Mouse (Mus musculus): ENCODE data around the gene Unc13a. TPM values are rescaled to one million over a fixed set of nuclear protein-coding genes. Genes with fewer than 3 reads are reported as not detected.

Gene Unc13a
- polyA plus RNA-seq, 1 experiment from 2014 or later: 16.7 TPM

GRCm38 (mm10) chr8:71657816-71658215, 13.7 kb downstream of the Unc13a start:
- no peak for ATAC-seq (ENCODE audit: low FRiP score, low read depth)
- 25% methylated on average over 9 of the region's 9 CpGs for WGBS
- peaks cover 13% of the 10 kb centered on the region; the same call in 1 of the 2 replicates for H3K36me3 ChIP-seq
- peaks cover 84% of the 10 kb centered on the region for H3K27me3 ChIP-seq (replicated peaks)
- 0 out of 2 replicates have a peak, but pooled peaks cover 9% of the 10 kb centered on the region for H3K4me1 ChIP-seq
- H3K4me2 ChIP-seq (replicated peaks): no peak overlapping the region
- no peak overlapping the region for H3K9ac ChIP-seq
- no peak overlapping the region for H3K27ac ChIP-seq
- no peak overlapping the region for H3K4me3 ChIP-seq
- no peaks in the 10 kb centered on the region for H3K9me3 ChIP-seq

- WGBS: 2% methylated on average over 24 of the region's 24 CpGs
- Histone ChIP-seq H3K9ac (no peak overlapping the region), H3K36me3 (peaks cover 27% of the 10 kb centered on the region), H3K4me1 (0 out of 2 replicates have a peak, but pooled peaks cover 9% of the 10 kb centered on the region), H3K27ac (no peak overlapping the region), H3K4me2 (replicated peaks) (peak overlapping the region; percentile 36), H3K27me3 (replicated peaks) (peaks cover 58% of the 10 kb centered on the region), H3K9me3 (no peaks in the 10 kb centered on the region), H3K4me3 (no peak overlapping the region)
- 0 out of 2 replicates have a peak, but pooled peaks have one; percentile 18 for ATAC-seq (ENCODE audit: low FRiP score, low read depth)
Measured at GRCm38 (mm10) chr8:71654600-71654999, 17.0 kb downstream of the Unc13a start.

- no peak for ATAC-seq (ENCODE audit: low FRiP score, low read depth)
- WGBS: 84% methylated on average over 9 of the region's 9 CpGs
- Histone ChIP-seq H3K4me3 (no peak overlapping the region), H3K36me3 (peaks cover 30% of the 10 kb centered on the region), H3K27me3 (replicated peaks) (no peaks in the 10 kb centered on the region; the same call in none of the 2 replicates), H3K4me1 (no peaks in the 10 kb centered on the region), H3K27ac (no peak overlapping the region), H3K4me2 (replicated peaks) (no peak overlapping the region), H3K9ac (no peak overlapping the region), H3K9me3 (no peaks in the 10 kb centered on the region)
Measured at GRCm38 (mm10) chr8:71645510-71645909, 26.0 kb downstream of the Unc13a start.

GRCm38 (mm10) chr8:71639318-71639717, 32.2 kb downstream of the Unc13a start:
- no peak for ATAC-seq (ENCODE audit: low FRiP score, low read depth)
- no peak overlapping the region for H3K27ac ChIP-seq
- WGBS: 92% methylated on average over 4 of the region's 4 CpGs
- H3K4me3 ChIP-seq: no peak overlapping the region
- H3K4me1 ChIP-seq: peaks cover 3% of the 10 kb centered on the region
- H3K4me2 ChIP-seq (replicated peaks): no peak overlapping the region
- no peak overlapping the region for H3K9ac ChIP-seq
- peaks cover 18% of the 10 kb centered on the region; the same call in 1 of the 2 replicates for H3K36me3 ChIP-seq
- H3K9me3 ChIP-seq: no peaks in the 10 kb centered on the region
- peaks cover 36% of the 10 kb centered on the region for H3K27me3 ChIP-seq (replicated peaks)

- H3K36me3 ChIP-seq: peaks cover 17% of the 10 kb centered on the region; the same call in 1 of the 2 replicates
- peaks cover 1% of the 10 kb centered on the region for H3K9me3 ChIP-seq
- no peak for ATAC-seq (ENCODE audit: low FRiP score, low read depth)
- H3K27ac ChIP-seq: no peak overlapping the region
- WGBS: 70% methylated on average over 6 of the region's 6 CpGs
- no peak overlapping the region for H3K9ac ChIP-seq
- H3K4me2 ChIP-seq (replicated peaks): no peak overlapping the region
- peaks cover 4% of the 10 kb centered on the region for H3K4me1 ChIP-seq
- H3K27me3 ChIP-seq (replicated peaks): peaks cover 46% of the 10 kb centered on the region
- no peak overlapping the region for H3K4me3 ChIP-seq
Measured at GRCm38 (mm10) chr8:71638321-71638720, 33.2 kb downstream of the Unc13a start.

- Histone ChIP-seq H3K9me3 (peaks cover 10% of the 10 kb centered on the region), H3K27ac (no peak overlapping the region), H3K9ac (no peak overlapping the region), H3K4me1 (peaks cover 4% of the 10 kb centered on the region), H3K27me3 (replicated peaks) (peaks cover 50% of the 10 kb centered on the region), H3K4me2 (replicated peaks) (no peak overlapping the region), H3K4me3 (no peak overlapping the region), H3K36me3 (peaks cover 17% of the 10 kb centered on the region; the same call in 1 of the 2 replicates)
- WGBS: 63% methylated on average over 8 of the region's 8 CpGs
- no peak for ATAC-seq (ENCODE audit: low FRiP score, low read depth)
Measured at GRCm38 (mm10) chr8:71637149-71638095, 34.1 kb downstream of the Unc13a start.

GRCm38 (mm10) chr8:71633981-71634667, 37.4 kb downstream of the Unc13a start:
- Histone ChIP-seq H3K4me1 (peaks cover 13% of the 10 kb centered on the region), H3K4me3 (no peak overlapping the region), H3K36me3 (peaks cover 2% of the 10 kb centered on the region; the same call in 1 of the 2 replicates), H3K9ac (no peak overlapping the region), H3K27ac (no peak overlapping the region), H3K4me2 (replicated peaks) (peak overlapping the region; percentile 41), H3K27me3 (replicated peaks) (peaks cover 64% of the 10 kb centered on the region), H3K9me3 (peaks cover 10% of the 10 kb centered on the region)
- 3% methylated on average over 26 of the region's 26 CpGs for WGBS
- ATAC-seq (ENCODE audit: low FRiP score, low read depth): 0 out of 2 replicates have a peak, but pooled peaks have one; percentile 17

GRCm38 (mm10) chr8:71633164-71633563, 38.4 kb downstream of the Unc13a start:
- H3K9me3 ChIP-seq: peaks cover 10% of the 10 kb centered on the region
- H3K36me3 ChIP-seq: no peaks in the 10 kb centered on the region; the same call in 1 of the 2 replicates
- ATAC-seq (ENCODE audit: low FRiP score, low read depth): no peak
- WGBS: 12% methylated on average over 18 of the region's 22 CpGs
- H3K27ac ChIP-seq: no peak overlapping the region
- H3K9ac ChIP-seq: no peak overlapping the region
- no peak overlapping the region for H3K4me2 ChIP-seq (replicated peaks)
- H3K27me3 ChIP-seq (replicated peaks): peaks cover 61% of the 10 kb centered on the region
- no peak overlapping the region for H3K4me3 ChIP-seq
- peaks cover 17% of the 10 kb centered on the region for H3K4me1 ChIP-seq

- Histone ChIP-seq H3K4me2 (replicated peaks) (no peak overlapping the region), H3K4me1 (peaks cover 17% of the 10 kb centered on the region), H3K36me3 (no peaks in the 10 kb centered on the region; the same call in 1 of the 2 replicates), H3K9ac (no peak overlapping the region), H3K9me3 (peaks cover 10% of the 10 kb centered on the region), H3K4me3 (no peak overlapping the region), H3K27ac (no peak overlapping the region), H3K27me3 (replicated peaks) (peaks cover 61% of the 10 kb centered on the region)
- ATAC-seq (ENCODE audit: low FRiP score, low read depth): no peak
- WGBS: 44% methylated on average over 2 of the region's 2 CpGs
Measured at GRCm38 (mm10) chr8:71631897-71632296, 39.7 kb downstream of the Unc13a start.

- 89% methylated on average over 6 of the region's 6 CpGs for WGBS
- Histone ChIP-seq H3K4me2 (replicated peaks) (no peak overlapping the region), H3K27me3 (replicated peaks) (peaks cover 49% of the 10 kb centered on the region), H3K9ac (no peak overlapping the region), H3K36me3 (no peaks in the 10 kb centered on the region; the same call in 1 of the 2 replicates), H3K9me3 (peaks cover 10% of the 10 kb centered on the region), H3K4me1 (peaks cover 17% of the 10 kb centered on the region), H3K27ac (no peak overlapping the region), H3K4me3 (no peak overlapping the region)
- ATAC-seq (ENCODE audit: low FRiP score, low read depth): no peak
Measured at GRCm38 (mm10) chr8:71630761-71631160, 40.8 kb downstream of the Unc13a start.

GRCm38 (mm10) chr8:71629781-71630212, 41.8 kb downstream of the Unc13a start:
- peak; percentile 27 for ATAC-seq (ENCODE audit: low FRiP score, low read depth)
- Histone ChIP-seq H3K27me3 (replicated peaks) (peaks cover 41% of the 10 kb centered on the region), H3K27ac (no peak overlapping the region), H3K9ac (peak overlapping the region; percentile 56; the same call in 1 of the 2 replicates), H3K36me3 (peaks cover 1% of the 10 kb centered on the region; the same call in 1 of the 2 replicates), H3K9me3 (peaks cover 10% of the 10 kb centered on the region), H3K4me3 (peak overlapping the region; percentile 49), H3K4me1 (peaks cover 17% of the 10 kb centered on the region), H3K4me2 (replicated peaks) (peak overlapping the region; percentile 88)
- 2% methylated on average over 25 of the region's 25 CpGs for WGBS
